Mouse (Mus musculus) mature B cell (primary cell): ENCODE data around the gene Nipsnap1.

Source experiments
- in situ Hi-C: fragments of 300-500 bp; cut with MboI; formaldehyde crosslinking; loops from 2 replicates; pipeline ENCODE4 v1.14.3; 2019

The Nipsnap1 gene

GRCm38 (mm10) chr11:4865645-4866251 lies 8.0 kb upstream of the Nipsnap1 start:
- in situ Hi-C loops = no loop called here

GRCm38 (mm10) chr11:4874551-4874950 lies 800 bp downstream of the Nipsnap1 start:
- in situ Hi-C loops = no loop called here

- in situ Hi-C loops = no loop called here
Measured at GRCm38 (mm10) chr11:4881087-4881486, 7.3 kb downstream of the Nipsnap1 start.

GRCm38 (mm10) chr11:4882892-4883627 lies 9.3 kb downstream of the Nipsnap1 start:
- in situ Hi-C loops = no loop called here

- in situ Hi-C loops = no loop called here
Measured at GRCm38 (mm10) chr11:4885385-4885903, 11.7 kb downstream of the Nipsnap1 start.

GRCm38 (mm10) chr11:4886987-4887386 lies 13.2 kb downstream of the Nipsnap1 start:
- in situ Hi-C loops = no loop called here

GRCm38 (mm10) chr11:4894848-4895816 lies 21.4 kb downstream of the Nipsnap1 start, which contains the start of gene Thoc5:
TSS of gene Thoc5 (plus strand) at chr11:4895320.
- in situ Hi-C loops = no loop called here

- in situ Hi-C loops = no loop called here
Measured at GRCm38 (mm10) chr11:4900437-4900836, 26.7 kb downstream of the Nipsnap1 start.

- in situ Hi-C loops = no loop called here
Measured at GRCm38 (mm10) chr11:4901956-4902355, 28.2 kb downstream of the Nipsnap1 start.

GRCm38 (mm10) chr11:4906231-4906630 lies 32.5 kb downstream of the Nipsnap1 start:
- in situ Hi-C loops = no loop called here

- in situ Hi-C loops = no loop called here
Measured at GRCm38 (mm10) chr11:4916068-4916467, 42.3 kb downstream of the Nipsnap1 start.

GRCm38 (mm10) chr11:4921281-4921680 lies 47.5 kb downstream of the Nipsnap1 start:
- in situ Hi-C loops = no loop called here

GRCm38 (mm10) chr11:4921751-4922150 lies 48.0 kb downstream of the Nipsnap1 start:
- in situ Hi-C loops = no loop called here

- in situ Hi-C loops = no loop called here
Measured at GRCm38 (mm10) chr11:4927224-4927623, 53.5 kb downstream of the Nipsnap1 start.

- in situ Hi-C loops = no loop called here
Measured at GRCm38 (mm10) chr11:4931009-4931601, 57.4 kb downstream of the Nipsnap1 start.

GRCm38 (mm10) chr11:4936243-4936642 lies 62.5 kb downstream of the Nipsnap1 start:
- in situ Hi-C loops = no loop called here
